1 mouse cellular context compared by ENCODE assay signal in the genomic region with DNA sequence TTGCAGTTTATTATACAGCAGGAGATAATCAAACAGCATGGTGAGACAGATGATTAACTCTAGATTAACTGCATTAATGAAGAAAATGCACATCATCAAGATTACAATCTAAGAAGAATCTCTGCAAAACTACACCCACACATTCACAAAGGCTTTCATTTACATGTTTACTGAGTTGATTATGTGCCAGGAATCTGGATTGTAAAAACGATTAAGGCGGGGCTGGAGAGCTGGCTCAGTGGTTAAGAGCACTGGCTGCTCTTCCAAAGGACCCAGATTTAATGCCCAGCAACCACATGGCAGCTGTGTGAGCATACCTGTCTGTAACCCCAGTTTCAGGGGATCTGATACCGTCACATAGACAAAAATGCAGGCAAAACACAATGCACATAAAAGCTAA.
TF ChIP-seq lines count a peak whose summit lies in the region.

No protein-coding gene starts in this region.

TF ChIP-seq in MEL, 35 proteins besides CTCF, POLR2A, EP300 and RAD21:
- TF ChIP-seq USF2 (IDR thresholded peaks at IDR 0.05; ENCODE audit: borderline replicate concordance in 1 of 2, insufficient read depth in 1 of 2, low read depth in 1 of 2, low read length in 2 of 2), result no peak
- TF ChIP-seq ETS1 (IDR thresholded peaks at IDR 0.05; ENCODE audit: low read depth, low read length), result 0 out of 2 replicates have a peak, but pooled peaks have one; percentile 6
- TF ChIP-seq RCOR1 (IDR thresholded peaks at IDR 0.05; ENCODE audit: low read depth, low read length), result peak; percentile 19; the same call in 1 of the 2 replicates
- TF ChIP-seq NRF1 (IDR thresholded peaks at IDR 0.05; ENCODE audit: insufficient read depth, low read depth, low read length, poor library complexity, severe bottlenecking), result no peak
